Mouse (Mus musculus): ENCODE measurements around the gene Cd27. TPM values are rescaled to one million over a fixed set of nuclear protein-coding genes. Genes with fewer than 3 reads are reported as not detected.
"Not testable (repeated sequence)": the region's sequence is repeated elsewhere in the genome, so short reads cannot be mapped to it uniquely, and the experiment has no call there.

The Cd27 gene
- total RNA-seq (2021), result not detected

DNA sequence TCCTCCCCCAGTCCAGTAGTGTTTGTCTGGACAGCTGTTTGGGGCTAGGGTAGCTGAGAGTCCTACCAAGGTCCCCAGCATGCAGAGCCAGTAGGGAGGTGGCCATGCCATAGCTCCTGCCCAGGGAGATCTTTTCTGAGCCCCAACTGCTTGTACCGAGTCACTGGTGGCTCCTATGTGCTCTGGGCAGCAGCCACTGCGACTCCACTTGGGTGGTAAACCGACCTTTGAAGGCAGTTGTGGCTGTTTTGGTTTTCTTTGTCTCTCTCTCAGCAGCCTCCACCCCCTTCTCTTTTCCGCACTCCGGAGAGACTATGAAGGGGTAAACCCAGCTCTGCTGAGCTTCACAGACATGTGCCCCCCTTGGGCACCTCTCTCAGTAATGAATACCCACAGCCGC, at the start of gene Cd27:
TSS of gene Cd27 (minus strand) at position 229 of the 400 bp plus-strand sequence.
- DNase-seq (ENCODE audit: low spot score in 2 of 2), result no peak
- intact Hi-C loops (cut with DNase I), result no loop called here

DNA sequence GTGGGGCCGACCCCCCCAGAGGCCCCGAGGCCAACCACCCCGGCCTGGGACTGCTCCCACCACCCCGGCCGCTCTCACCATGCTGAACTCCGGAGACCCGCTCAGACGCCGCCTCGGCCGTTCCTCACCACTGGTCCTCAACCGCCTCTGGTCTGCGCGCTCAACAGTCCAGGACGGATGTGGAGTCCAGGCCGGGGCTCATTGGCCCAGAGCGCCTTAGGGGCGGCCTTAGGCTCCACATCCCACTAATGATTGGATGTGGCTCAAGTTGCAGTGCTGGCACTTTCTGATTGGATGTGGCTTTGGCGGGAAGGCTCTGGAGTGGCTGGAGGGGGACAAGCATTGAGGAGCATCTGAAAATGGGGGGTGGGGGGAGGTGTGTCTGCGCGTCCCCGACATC, 49.1 kb upstream of the Cd27 start, which contains the start of gene Tuba3a:
TSS of gene Tuba3a (minus strand) at position 153 of the 400 bp plus-strand sequence.
- intact Hi-C loops (cut with DNase I), result loop anchor here (5.0 kb wide), 1 partner anchor 76 kb away; no protein-coding TSS in a partner anchor
- no peak for DNase-seq (ENCODE audit: low spot score in 2 of 2)

DNA sequence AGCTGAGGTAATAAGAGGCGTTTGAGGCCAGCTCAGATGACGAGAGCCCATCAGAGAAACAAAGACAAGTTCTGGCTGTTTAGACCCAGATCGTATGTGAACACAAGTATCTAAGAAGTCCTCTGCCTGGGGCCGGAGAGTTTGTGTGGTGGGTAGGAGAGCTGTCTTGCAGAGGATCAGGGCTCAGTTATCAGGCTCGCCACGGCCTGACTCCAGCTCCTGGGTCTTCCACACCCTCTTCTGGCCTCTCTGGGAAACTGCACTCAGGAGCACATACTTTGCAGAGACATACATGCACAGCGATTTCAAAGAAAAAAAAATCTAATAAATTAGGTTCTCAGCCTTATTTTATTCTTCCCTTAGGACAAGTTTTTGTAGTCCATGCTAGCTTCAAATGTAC, 47.9 kb upstream of the Cd27 start:
- intact Hi-C loops (cut with DNase I), result loop anchor here (5.0 kb wide), 1 partner anchor 78 kb away; no protein-coding TSS in a partner anchor
- DNase-seq (ENCODE audit: low spot score in 2 of 2), result no peak

DNA sequence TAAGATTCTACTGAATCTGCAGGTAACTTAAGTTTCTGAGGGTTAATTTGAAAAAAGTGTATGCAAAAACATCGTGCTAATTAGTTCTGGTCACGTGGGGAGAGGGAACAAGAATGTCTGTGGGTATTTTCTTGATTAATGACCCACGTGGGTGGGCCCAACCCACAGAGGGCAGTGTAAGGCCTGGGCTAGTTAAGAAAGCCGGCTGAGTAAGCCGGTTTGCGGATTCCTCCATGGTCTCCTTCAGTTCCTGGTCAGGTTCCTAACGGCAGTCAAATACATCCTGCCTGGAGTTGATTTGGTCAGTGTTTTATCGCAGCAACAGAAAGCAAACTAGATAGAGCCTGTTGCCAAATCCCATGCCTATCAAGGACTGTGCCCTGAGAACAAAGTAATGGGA, 47.4 kb upstream of the Cd27 start:
- DNase-seq (ENCODE audit: low spot score in 2 of 2), result no peak
- intact Hi-C loops (cut with DNase I), result no loop called here

DNA sequence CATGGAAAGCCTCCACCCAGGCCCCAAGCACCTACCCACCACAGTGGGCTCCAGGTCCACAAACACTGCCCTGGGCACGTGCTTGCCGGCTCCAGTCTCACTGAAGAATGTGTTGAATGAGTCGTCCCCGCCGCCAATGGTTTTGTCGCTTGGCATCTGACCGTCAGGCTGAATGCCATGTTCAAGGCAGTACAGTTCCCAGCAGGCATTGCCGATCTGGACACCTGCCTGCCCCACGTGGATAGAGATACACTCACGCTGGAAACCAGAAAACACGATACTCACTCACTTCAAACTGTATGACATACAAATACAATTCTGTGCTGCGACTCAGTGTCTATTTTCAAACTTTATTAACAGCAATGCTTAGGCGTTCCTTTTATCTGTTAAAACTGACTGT, 45.9 kb upstream of the Cd27 start:
- DNase-seq (ENCODE audit: low spot score in 2 of 2); intact Hi-C loops (cut with DNase I): not testable (repeated sequence)

DNA sequence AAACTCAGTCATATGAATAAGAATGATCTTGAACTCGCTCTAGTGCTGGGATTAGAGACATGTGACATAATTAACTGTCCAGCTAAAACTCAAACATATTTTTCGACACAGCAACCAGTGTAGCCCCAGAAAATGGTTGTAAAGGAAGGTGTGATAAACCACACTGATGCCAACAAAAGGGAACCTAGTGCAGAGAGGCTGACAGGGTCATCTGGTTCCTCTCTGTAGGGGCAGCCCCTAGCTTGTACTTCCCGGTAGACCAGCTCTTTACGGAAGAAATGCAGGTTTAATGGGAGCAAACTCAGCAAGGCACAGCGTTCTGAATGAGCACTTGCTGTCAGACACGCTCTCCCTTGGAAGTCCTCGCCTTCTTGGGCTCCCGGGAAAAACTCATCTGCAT, 42.9 kb upstream of the Cd27 start:
- intact Hi-C loops (cut with DNase I), result loop anchor here (5.0 kb wide), 2 partner anchors 88 to 323 kb away; no protein-coding TSS in a partner anchor
- DNase-seq (ENCODE audit: low spot score in 2 of 2), result no peak

DNA sequence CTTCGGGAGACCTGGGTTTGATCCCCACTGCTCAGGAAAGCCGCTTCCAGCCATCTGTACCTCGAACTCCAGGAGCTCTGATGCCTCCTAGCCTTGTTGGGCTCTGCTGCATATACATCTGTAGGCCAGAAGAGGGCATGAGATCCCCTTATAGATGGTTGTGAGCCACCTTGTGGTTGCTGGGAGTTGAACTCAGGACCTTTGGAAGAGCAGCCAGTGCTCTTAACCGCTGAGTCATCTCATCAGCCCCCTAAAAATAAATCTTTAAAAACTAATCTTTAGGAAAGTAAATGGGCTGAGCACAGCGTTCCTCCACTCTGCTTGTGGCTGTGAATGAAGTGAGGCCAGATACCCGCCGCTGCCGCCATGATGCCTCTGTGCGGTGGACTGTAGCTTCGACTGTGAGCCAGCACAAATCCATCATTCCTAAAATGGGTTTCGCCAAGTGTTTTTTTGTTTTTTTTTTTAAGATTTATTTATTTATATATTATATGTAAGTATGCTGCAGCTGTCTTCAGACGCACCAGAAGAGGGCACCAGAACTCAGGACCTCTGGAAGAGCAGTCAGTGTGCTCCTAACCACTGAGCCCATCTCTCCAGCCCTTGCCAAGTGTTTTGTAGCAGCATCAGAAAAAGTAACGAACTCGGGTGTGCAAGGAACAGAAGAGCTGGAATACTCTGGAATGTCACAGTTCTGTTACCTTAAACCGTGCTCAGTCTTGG, 38.2 kb upstream of the Cd27 start:
- DNase-seq (ENCODE audit: low spot score in 2 of 2), result peak in 1 of 2 experiments; percentile 19
- intact Hi-C loops (cut with DNase I), result loop anchor here (5.0 kb wide), 3 partner anchors 92 to 327 kb away; partner anchors contain the start of gene Iffo1

DNA sequence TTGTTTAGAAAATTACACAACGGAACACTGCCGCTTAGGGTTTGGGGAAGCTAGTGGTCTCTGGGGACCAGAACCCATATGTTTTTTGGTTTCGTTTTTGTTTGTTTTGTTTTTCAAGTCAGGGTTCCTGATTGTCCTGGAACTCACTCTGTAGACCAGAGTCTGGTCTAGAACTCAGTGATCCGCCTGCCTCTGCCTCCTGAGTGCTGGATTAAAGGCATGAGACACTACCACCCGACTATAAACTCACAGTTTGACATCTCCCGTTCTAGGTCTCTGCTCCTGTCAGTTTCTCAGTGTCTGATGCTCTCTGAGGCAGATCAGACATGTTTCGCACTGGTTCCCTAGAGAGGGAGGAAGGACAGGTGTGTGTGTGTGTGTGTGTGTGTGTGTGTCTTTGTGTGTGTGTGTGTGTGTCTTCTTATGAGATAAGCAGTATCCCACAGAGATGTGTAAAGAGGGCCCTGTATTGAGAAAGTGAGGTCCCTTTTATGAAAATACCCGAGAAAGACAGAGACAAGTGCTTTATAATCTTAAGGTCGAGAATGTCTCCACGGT, 35.5 kb upstream of the Cd27 start:
- intact Hi-C loops (cut with DNase I), result loop anchor here (5.0 kb wide), 1 partner anchor 125 kb away; the partner anchor contains the start of gene Iffo1
- DNase-seq (ENCODE audit: low spot score in 2 of 2), result no peak

DNA sequence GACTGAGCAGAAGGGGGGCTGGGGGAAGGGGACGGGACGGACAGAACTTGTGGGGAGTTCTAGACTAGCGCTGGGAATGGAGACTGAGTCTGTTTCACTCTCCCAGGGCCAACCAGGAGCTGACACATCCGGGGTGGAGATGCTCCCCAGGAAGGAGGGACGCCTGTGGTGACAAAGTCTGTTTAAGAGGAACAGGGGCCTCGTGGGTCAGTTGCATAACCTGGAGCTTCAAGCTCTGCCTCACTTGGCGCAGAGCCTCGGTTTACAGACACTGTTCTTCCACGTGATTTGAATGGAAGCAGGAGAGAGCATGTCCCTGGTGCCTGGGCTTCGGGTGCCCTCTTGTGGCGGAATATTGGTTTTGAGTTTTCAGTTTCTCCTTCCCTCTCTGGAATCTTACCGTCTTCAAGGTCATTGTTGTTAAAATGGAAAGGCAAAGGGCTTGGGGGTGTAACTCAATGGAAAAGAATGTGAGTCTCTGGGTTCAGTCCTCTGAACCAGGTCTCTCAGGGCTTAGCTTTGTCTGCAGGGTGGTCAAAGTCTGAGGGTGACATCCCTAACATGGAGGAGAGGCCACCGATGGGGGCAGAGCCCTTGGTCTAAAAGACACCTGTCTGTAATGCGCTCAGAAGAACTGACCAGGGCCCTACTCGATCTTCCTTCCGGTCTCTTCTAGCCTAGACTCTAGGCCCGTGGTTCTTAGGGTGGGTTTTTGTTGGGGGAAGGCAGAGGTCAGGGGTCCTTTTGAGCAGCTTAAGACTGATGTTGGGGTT, 34.8 kb upstream of the Cd27 start:
- intact Hi-C loops (cut with DNase I), result loop anchor here (1.0 to 5.0 kb wide), 3 partner anchors 55 to 124 kb away; partner anchors contain the start of gene Iffo1
- peak; percentile 85 to 93 for DNase-seq (ENCODE audit: low spot score in 2 of 2)

DNA sequence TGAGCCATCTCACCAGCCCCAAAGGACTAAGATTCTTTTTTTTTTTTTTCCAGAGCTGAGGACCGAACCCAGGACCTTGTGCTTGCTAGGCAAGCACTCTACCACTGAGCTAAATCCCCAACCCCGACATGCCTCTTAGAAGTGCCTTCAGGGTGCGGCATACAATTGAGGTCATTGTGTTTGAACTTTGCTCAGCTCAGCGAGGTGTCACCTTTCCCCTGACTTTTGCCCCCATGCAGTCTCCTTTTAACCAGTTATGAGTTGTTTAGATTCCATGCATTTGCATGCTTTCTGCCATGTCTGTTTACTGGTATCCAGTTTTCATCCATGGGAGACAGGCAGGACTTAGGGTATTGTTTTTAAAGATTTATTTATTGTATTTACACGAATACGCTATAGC, 32.0 kb upstream of the Cd27 start:
- DNase-seq (ENCODE audit: low spot score in 2 of 2), result no peak
- intact Hi-C loops (cut with DNase I), result no loop called here

DNA sequence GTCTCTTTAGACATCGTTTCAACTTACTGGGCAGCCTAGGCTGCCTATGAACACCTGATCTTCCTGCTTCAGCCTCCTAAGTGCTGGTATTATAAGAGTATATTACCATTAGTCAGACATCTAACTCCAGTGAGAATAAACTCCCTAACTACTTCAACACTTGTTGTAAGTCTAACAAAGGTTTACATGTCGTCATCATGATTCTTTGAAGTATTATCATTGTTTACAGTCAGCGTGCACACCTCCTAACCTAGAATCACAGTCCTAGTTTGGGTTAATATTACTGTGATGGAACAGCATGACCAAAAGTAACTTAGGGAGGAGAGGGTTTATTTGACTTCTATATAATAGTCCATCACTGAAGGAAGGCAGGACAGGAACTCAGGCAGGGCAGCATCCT, 30.7 kb upstream of the Cd27 start:
- DNase-seq (ENCODE audit: low spot score in 2 of 2), result no peak
- intact Hi-C loops (cut with DNase I), result no loop called here

DNA sequence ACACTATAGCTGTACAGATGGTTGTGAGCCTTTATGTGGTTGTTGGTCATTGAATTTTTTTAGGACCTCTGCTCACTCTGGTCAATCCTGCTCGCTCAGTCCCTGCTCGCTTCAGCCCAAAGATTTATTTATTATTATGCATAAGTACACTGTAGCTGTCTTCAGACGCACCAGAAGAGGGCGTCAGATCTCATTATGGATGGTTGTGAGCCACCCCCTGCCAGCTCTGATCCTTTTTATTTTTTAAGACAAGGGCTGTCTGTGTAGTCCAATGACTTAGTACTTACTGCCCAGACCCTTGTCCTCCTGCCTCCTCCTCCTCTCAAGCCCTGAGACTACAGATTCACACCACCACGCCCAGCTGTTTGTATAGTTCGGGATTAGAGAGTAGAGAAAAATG, 29.8 kb upstream of the Cd27 start:
- DNase-seq (ENCODE audit: low spot score in 2 of 2); intact Hi-C loops (cut with DNase I): not testable (repeated sequence)

DNA sequence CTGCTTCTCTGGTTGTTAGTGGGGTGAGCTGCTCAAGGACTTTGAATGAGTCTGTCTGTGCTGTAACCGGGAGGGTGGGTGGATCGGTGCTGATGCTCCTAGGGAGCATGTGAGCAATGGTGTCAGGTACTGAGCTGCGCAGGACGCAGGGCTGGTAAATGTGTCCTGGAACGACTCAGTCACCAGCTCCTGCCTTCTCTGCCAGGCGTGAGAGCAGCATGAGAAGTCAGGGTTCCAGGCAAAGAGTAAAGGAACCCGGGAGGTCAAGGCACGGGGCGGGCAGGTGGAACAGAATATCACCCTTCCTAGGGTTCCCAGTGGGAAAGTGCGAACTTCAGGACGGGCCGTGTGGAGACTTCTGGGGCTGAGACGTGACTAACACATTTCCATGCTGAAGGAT, 29.3 kb upstream of the Cd27 start:
- no peak for DNase-seq (ENCODE audit: low spot score in 2 of 2)
- intact Hi-C loops (cut with DNase I), result no loop called here

DNA sequence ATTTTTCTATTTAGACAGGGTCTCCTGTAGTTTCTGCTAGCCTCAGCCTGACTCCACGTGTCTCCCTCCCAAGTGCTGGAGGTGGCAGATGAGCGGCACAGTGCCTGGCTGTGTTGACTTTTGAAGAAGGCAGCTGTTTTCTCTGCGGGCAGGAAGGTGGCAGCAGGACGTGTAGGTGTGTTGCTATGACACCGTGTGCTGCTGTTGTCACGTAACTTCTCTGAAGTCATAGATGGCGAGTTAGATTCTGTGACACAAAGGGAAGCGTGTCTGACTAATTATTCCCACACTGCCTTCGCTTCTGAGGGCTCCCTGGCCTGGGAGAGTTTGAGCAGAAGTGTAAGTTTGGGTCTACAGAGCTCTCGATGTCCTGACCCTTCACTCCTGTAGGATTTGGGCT, 28.4 kb upstream of the Cd27 start:
- DNase-seq (ENCODE audit: low spot score in 2 of 2), result peak; percentile 19 to 32
- intact Hi-C loops (cut with DNase I), result no loop called here

DNA sequence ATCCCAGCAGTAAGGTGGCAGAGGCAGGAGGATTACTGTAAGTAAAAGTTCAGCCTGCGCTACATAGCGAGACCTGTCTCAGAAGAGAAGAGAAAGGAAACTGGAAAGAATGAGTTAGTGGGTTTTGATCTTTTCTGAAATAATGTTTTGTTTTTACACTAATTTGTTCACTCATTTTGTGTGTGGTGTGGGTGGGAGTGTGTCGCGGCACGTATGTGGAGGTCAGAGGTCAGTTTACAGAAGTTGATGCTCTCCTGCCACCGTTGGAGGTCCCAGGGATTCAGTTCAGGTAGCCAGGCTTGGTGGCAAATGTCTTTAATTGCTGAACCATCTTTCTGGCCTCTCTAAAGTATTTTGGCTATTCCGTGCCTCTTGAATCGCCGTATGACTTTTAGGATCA, 27.4 kb upstream of the Cd27 start:
- intact Hi-C loops (cut with DNase I), result no loop called here
- DNase-seq (ENCODE audit: low spot score in 2 of 2), result no peak

DNA sequence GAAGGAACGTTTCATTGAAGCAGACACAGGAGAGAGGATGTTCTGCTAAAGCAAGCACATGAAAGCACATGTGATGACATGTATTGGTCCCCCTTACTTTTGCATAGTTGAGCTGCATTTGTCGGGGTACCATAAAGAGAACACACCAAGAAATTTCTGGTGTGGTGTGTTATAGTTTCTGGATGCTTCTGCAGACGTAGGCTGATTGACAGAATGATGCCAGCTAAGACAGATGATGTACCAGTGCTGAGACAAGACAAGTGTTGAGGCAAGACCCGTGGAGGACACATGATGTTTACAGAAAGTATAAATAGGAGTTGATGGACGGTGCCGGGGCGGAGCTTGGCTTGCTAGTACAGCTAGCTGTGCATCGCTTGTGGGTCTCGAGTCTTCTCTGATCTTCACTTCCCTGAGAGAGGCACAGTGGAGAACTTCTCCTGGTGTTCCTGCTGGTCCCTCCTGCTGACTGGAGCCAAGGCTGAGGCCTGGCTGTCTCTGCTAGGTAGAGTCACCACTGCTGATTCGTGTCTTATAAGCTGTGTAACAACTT, 23.3 kb upstream of the Cd27 start:
- no peak for DNase-seq (ENCODE audit: low spot score in 2 of 2)
- intact Hi-C loops (cut with DNase I), result no loop called here

DNA sequence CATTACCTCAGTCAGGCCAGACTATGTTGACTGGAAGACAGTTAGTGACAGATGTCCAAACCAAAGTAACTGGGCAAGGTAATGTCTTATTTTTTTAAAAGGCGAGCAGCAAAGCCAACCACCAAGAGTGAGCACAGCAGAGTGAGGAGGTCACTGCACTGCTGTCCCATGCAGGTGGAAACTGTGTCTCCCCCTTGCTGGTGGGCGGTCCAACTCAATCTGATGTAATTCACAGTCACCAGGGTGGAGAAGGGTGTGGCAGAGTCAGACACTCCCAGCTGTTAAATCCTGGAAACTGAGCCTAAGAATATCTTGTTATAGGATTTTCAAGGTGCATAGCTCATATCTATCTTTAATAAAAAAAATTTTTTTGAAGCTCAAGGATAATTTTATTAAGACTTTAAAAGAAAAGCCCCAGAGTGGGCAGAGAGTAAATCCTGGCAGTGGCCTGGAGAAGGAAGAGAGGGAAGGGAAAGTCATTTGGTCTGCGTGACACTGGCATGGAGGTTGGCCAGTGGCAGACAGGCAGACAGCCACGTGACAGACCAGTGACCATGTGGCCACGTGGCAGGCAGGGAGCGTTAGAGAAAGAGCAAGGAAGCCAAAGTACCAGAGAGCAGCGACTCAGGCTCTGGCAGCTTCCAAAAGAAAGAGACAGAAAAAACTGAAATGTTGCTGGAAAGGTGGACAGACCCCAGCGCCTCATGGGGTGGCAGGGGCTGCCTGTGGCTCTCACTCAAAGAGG, 19.6 kb upstream of the Cd27 start:
- intact Hi-C loops (cut with DNase I), result no loop called here
- DNase-seq (ENCODE audit: low spot score in 2 of 2), result no peak

DNA sequence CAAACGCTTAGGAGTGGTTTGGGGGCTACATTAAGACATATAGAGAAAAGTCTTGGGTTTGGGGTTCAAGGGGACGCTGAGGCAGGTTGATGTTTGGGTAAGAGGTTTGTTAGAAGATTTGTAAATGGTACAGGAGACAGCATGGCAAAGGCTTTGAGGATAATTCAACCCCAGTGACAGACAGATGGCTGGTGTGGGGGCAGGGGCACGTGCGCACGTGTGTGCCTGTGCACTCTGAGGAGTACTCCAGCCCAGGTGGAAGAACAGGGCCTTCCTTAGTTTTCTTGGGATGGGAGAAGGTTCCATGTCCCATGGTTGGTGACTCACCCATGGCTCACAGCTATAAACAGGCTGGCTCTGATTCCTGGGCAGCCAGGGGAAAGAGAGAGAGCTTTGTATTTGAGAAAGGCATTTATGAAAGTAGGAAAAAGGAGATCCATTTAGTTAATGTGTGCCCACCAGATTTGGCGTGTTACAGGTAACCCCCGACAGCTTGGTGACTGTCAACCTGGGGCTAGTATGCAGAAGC, 18.8 kb upstream of the Cd27 start:
- intact Hi-C loops (cut with DNase I), result no loop called here

More for the DNA sequence above, 18.8 kb upstream of the Cd27 start:
- DNase-seq (ENCODE audit: low spot score in 2 of 2), result no peak
